Mouse (Mus musculus): ENCODE data around the gene Map3k21. TPM values are rescaled to one million over a fixed set of nuclear protein-coding genes. Genes with fewer than 3 reads are reported as not detected.

The Map3k21 gene
- total RNA-seq, 2 experiments from 2014 or later, result 0.05 to 0.26 TPM

DNA sequence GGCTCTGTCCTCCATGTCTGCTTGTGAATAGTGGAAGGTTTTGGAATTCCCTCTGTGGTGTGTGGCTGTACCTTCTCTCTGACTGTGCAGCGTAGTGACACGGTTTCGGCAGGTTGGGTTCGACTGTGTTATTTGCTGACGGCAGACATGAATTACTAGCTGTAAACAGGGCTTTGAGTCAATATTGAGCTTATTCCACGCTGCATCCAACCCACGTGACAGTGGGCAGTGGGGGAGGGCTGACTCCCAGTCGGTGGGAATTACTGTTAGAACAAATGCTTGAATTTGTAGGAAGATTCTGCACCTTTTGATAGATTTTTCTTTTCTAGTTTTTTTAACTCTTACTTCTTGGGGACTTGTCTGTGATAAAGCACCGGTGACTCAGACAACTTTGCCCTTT is 4.1 kb downstream of the Map3k21 start:
- no peak for DNase-seq (ENCODE audit: low spot score)

DNA sequence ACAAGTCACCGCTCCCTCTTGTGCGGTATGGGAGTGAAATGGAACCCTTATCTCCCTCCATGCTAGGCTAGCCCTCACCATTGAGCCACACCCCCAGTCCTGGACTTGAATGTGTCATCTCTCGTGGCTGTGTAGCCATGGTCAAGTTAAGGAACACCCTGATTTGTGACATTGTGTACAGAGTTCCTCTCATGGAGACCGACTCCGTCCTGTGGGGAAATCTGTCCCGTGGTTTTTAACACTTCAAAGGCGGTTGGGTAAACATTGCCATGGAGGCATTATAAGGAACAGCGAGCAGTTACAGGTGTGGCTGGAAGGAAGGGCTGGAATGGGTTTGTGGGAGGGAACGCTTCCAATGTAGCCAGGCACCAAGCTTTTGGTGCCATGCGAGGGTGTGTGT is 6.8 kb downstream of the Map3k21 start:
- DNase-seq (ENCODE audit: low spot score), result no peak

DNA sequence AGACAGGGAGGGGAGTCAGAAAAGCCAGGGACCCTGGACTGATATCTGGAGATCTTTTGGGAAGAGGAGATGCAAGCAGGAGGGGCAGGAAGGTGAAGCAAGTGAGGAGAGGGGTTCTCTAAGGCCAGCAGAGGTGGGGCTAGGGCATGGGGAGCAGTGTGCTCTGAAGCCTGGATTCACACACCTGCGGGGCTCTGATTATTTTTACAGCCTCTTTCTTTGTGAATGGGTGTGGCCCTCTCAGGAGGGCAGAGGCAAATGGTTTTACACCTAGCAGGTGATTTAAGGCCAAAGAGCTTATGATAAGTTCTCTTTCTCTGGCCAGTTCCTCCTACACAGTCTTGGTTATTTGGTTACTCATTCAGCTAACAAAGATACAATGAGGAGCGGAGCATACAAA is 8.5 kb downstream of the Map3k21 start:
- DNase-seq (ENCODE audit: low spot score), result no peak

DNA sequence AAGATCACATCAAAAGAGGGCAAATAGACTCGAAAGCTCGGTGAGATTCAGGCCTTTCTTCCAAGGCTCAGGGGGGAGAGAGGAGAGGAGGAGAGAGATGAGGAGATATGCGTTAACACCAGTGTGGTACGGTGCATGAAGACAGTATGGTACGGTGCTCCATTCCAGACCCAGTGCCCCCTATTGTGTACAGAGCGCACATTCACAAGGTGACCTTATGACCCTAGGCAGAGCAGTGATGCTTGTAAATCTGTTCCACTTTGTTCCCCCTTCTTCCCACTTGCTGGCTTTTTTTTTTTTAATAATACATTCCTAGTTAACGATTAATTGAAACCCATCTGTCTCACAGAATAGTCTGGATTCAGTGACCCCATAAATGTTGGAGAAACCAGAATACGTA is 9.3 kb downstream of the Map3k21 start:
- no peak for DNase-seq (ENCODE audit: low spot score)

DNA sequence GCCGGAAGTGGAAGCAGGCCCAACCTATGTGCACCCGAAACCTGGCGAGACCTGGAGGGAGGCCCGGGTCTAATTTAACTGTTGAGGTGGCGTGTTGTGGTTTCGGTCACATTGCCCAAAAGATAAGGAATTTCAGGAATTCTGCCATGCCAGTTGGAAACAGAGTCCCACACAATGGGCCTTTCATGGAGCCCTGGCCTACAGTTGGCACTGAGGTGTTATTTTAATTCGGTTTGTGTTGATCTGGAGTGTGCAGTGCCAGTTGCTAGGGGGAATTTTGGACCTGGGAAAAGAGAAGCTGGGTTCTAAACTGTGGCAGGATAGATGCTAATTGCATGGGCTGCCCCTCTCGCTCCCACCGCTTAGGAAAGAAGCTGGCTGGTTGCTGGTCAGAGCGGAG is 10.0 kb downstream of the Map3k21 start:
- DNase-seq (ENCODE audit: low spot score), result no peak

DNA sequence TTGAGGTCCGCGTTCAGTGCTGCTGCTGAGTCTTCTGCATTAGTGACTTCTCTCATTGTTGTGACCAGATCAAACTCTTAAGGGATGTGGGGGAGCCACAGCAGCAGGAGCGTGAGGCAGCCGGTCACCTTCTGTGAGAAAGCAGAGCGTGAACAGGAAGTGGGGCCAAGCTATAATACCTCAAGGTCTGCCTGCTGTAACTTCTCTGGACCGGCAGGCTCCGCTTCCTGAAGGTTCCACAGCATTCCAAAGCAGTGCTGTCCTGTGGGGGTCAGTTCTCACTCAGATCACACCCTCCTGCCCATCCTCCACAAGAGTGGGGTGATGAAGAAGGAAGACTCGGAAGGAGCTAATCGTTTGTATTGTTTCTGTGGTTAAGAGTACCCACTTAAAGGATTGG is 10.5 kb downstream of the Map3k21 start:
- DNase-seq (ENCODE audit: low spot score), result no peak

DNA sequence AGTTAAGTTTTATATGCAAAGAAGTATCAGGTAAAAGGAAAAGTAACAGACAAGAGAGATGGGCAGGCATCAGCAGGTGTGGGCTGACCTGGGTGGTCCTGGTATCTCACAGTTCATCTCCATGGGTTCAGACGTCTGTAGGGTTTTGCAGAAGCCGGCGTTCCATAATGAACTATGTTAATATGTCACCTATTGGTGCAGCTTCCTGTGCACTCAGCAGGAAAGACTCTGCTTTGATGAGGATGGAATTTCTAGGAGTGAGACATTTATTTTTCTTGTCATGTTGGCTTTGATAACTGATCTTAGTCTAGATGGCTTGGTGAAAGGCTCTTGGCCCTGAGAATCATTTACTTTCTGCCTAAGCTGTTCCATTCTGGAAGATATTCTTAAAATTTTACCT is 12.1 kb downstream of the Map3k21 start:
- DNase-seq (ENCODE audit: low spot score), result no peak

DNA sequence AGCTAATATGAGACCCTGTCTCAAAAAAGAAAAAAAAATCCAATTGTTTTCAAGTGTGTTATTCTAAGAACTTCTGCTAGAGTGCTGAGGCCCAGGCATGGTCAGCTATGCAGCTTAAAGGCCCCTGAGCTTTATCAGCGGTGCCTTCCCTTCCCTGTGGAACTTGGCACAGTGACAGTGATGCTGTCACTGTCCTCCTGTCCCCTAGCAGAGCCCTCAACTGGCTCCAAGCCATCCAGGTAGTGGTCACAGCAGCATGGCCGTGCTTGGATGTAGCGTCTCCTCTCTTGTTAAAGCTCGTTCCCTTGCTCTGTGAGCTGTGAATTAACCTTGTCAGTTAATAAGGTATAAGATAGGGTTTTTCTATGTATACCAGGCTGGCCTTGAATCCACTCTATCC is 16.4 kb downstream of the Map3k21 start:
- no peak for DNase-seq (ENCODE audit: low spot score)

DNA sequence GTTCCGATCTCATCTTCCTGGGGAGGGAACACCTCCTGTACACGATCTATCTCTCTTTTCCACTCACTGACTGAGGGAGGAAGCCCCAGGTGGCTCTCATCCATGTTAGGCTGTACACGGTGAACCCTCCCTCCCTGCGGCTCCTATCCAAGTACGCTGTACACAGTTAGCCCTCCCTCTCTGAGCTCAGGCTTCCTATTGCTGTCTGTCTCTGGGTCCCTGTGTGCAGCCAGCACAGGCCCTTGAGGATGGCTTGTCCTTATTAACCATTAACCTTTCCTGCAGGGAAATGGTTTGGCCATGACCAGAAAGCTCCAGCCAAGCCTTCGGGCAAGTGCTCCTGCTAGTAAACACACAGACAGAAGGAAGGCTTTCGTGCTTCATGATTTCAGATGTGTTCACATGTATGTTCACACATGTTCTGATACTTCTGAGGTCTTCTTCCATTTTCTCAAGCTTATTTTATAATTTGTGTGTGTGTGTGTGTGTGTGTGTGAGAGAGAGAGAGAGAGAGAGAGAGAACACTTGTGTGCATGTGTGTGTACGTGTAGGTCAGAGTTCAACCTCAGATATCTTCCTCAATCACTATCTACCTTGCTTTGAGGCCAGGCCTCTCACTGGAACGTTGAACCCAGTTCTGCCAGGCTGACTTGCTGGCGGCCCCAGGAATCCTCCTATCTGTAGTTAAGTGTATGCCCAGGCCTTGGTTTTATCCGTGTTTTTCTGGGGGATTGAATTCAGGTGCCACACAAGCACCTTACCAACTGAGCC is 20.2 kb downstream of the Map3k21 start:
- no peak for DNase-seq (ENCODE audit: low spot score)

DNA sequence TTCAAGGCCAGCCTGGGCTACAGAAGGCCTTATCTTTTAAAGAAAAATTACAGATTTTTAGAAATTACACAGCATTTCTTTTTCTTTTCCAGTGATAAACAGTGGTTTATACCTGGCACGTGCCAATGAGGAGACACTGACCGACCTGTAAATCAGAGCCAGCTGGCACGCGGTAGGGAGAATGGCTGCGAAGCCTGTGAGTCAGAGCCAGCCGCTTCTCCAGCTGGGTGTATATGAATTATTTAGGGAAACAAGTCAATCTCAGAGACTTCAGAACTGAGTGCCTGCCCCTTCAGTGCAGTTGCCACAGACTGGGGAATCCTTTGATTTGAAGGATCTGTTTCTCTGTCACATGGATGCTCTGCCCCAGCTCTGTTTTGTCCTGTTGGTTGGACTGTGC is 21.6 kb downstream of the Map3k21 start:
- no peak for DNase-seq (ENCODE audit: low spot score)

DNA sequence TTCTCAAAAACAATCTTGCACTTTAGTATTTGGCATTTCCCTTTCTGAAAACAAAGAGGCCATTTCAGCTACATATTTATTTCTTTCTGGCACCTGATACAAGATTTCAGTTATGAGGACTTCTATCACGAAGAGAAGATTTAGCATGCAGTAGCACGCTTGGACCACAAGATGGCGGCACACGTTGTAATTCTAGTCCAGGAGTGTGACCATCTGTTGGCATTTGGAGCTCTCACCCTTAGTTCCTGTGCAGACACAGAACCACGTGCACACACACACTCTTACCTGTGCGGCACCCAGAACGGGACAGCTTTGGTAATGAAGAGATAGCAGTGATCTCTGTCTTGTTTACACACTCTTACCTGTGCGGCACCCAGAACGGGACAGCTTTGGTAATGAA is 25.4 kb downstream of the Map3k21 start:
- DNase-seq (ENCODE audit: low spot score), result peak; percentile 38

DNA sequence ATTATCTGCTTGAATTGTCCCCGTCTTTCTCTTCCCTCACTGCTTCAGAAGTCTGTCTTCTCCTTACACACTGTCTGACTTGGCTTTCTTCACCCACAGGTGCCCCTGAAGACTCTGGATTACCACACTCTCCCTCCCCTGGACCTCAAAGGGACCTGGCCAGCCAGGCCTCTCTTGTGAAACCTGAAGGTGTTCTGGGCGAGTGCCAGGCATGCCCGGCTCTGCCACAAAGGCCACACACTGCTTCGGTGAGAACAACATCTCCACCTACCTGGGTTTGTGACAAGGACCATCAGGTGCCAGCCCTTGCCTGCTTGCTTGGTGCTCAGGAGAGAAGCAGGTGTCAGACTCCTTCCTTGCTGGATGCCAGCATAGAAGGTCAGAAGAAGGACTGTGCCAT is 34.3 kb downstream of the Map3k21 start:
- DNase-seq (ENCODE audit: low spot score), result no peak

DNA sequence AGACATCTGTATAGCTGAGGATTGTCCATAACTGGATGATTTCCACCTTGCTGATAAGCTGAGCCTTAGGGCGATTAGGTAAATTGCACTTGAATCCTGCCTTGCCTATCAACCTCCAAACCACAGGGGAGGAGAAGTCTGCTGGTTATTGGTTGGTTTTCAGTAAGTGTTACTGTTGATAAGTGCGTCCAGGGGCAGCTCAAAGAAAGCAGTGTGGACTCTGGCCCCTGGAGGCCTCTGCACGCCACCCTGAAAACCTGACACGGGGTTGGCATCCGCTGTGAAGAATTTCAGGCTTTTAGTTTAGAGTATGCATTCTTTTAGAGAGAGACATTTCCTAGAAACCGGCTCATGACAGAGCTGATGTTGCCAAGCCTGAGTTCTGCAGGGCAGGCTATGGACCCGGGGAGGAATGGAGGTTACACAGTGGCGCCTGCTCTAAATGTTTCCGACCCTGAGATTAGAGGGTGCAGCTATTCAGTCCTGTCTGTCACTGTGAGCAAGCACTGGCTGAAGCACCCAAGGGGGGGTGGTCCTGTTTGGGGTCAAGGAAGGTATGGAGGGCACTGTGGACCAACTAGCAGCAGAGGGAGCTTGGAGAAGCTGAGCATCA is 38.6 kb downstream of the Map3k21 start:
- DNase-seq (ENCODE audit: low spot score), result no peak

DNA sequence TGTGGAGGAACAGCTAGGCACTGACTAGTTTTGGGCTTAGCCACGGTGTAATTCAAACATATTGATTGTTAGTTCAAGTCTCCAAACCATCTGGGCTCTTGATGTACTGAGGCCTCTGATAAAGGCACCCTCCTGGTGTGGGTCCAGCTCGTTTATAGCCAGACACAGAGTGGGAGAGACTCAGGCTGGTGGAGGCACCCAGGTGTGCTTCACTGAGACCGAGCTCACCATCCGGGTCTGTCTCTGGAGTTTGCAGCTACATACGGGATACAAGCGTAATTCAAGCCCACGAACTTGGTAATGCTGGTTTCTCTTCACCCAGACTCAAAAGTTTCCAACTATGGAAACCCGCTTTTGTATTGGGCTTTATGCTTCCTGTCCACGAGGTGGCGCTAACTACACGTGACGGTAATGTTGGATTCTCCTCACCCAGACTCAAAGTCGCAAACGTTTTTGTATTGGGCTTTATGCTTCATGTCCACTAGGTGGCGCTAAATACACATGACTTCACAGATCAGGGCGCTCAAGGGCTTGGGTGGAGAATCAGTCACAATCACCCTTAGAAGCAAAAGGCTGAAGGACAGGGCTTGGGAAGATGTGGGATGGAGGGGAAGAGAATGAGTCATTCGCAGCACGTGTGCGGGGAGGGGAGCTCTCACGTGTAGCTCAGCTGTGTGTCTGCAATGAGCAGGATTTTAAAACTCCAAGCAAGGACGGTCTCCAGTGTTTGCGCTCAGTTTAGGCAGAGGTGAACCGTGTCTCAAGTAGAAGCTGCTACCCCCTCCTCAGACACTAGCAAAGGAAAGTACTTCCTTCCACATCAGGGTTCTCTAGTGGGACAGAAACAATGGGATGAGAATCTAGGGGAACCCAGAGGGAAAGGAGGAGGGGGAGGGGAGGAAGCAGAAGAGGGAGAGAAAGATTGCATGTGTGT is 40.0 kb downstream of the Map3k21 start:
- DNase-seq (ENCODE audit: low spot score), result peak; percentile 87

DNA sequence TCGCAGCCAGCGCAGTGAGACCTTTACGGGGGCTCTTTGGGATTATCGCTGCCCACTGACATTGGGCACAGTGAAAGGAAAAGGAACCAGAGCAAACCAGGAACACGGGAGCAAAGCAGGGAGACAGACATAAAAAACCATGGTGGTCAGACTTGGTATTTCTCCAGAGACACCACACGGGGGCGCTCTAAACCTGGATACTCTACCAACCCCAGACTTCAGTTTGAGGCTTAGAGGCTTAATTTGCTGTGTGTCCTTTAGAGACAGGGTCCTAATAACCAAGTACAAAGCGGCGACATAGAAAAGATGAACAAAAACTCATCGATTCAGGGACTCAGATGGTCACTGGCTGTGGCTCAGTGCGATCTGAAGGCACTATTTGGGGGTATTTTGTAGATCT is 45.4 kb downstream of the Map3k21 start:
- no peak for DNase-seq (ENCODE audit: low spot score)

DNA sequence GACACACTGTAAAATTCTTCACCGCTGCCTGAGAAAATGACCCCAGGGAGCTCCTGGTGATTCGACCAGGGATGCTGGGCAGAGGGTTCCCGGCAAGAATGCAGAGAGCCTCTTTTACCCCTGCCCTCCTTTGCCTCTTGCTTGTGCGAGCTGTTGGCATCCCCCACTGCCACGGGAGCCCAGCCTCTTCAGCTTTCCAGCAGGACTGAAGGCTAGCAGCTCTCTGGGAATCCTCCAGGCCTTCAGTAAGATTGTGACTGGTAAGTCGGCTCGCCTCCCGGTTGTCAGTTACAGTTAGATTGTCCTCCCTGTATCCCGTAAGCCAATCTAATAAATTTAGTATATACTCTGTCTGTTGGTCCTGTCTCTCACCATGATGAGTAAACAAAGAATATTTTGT is 46.5 kb downstream of the Map3k21 start:
- no peak for DNase-seq (ENCODE audit: low spot score)

DNA sequence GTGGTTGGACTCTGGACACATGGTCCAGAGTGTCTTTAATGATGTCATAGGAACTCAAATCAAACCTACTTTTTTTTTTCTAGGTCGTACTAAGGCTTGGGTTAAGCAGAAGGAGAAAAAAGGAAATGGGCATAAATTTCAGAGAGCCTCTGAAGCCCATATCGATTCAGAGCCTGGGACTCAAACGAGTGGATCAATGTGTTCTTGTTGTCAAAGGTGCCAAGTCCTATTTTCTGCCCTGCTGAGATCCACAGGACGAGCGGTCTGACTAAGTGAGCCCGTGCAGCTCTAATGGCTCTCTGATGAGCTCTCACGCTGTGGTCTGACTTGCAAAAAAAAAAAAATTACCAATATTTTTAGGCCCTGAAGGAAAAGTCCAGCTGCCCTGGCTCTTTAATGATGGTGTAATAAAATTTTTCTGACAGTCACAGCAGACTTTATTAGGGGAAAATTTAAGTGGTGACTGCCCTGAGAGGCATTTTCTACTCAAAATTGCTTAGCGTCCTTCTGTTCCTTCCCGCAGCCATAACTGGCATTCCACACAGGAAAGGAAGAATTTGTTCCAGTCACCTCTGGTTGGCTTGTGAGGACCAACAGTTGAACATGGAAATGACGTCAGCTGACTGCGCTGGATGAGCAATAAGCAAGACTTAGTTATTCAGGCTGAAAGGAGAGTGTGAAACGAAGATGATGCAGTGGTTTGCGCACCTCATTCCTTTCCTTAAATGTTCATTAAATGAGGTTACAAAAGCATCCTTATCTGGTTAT is 47.2 kb downstream of the Map3k21 start:
- no peak for DNase-seq (ENCODE audit: low spot score)

DNA sequence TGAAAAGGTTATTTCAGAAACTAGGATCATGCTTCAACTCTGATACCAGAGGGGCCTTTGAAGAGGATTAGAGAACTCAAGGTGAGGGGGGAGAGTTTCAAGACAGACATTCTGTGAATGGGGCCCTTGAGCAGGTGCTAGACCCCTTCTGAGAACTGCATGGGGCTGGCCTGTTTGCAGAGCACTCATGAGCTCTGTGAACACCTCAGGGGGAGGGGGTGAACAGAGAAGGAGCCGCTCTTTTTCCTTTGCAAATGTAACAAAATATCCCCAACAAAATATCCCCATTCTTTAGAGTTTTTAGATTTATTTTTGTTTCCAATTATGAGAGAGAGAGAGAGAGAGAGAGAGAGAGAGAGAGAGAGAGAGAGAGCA is 47.7 kb downstream of the Map3k21 start:
- DNase-seq (ENCODE audit: low spot score), result no peak

DNA sequence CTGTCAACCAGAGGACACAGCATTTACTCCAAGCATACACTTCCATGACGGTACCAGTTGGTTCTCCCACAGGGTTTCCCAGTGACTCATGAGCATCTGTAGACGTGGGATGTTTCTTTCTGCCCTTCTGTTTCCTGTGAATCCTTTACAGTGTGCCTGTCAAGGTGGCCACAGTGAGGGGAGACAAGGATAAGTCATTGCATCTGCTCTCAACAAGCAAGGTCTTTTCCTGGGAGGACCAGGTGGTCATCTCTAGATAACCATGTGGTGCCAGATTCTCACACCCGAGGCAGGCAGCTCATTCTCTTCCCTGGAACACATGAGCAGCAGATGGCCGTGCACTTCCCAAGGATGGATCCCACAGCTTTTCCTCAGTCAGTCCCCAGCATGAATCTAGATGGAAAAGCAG is 49.1 kb downstream of the Map3k21 start:
- DNase-seq (ENCODE audit: low spot score), result no peak

DNA sequence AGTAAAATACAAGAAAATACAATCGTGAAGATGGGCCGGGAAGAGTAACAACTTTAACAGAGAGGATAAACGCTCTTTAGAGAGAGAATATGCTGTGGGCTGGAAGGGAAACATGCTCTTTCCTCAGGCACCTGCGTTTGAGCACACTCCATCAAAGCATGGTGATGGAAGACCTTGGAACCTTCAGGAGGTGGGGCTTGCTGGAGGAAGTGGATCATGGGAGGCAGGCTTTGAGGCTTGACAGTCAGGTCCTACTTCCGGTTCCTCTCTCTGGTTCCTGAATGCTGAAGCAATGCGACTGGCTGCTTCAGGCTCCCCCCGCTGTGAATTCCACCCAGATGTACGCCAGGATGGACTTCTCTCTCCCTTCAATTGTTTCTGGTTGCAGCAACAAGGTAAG is 49.8 kb downstream of the Map3k21 start:
- DNase-seq (ENCODE audit: low spot score), result no peak

DNA sequence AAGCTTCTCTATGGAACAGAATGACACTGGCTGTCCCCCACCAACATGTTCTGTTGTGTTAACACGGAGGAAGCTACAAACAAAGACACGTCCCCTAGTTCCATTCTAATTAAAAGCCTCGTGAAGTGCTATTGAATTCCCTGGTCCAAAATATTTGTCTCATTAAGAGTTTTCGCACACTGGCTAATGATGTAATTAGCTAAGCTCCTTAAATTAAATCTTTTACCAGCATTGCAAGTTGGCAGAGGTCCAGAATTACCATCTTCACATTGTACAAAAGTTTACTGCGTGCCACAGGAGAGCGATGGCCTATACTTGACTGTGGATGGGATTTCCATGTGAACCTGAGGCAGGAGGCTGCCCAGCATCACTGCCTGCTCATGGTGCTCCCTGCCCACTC is 51.5 kb downstream of the Map3k21 start:
- DNase-seq (ENCODE audit: low spot score), result no peak

DNA sequence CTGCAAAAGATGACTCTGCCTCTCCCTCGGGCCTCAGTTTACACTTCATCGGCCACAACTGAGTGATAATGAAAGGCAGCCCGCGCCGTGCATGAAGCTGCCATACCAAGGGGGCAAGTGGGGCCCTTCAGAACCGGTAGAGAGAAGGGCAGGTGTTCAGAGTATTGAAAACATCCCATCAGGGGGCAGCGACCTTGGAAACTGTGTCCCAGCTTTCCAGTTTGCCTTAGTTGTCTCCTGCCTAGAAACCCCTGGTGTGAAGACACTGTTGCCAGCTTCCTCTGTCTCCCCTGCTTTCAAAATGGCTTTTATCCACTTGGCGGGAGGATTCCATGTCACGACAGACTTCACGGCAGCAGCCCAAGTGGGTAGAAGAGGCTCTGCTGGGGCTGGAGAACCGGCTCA is 53.6 kb downstream of the Map3k21 start:
- DNase-seq (ENCODE audit: low spot score), result no peak

Data from gastrocnemius, adult 18-20 months (tissue).